8 mouse cellular contexts compared by ENCODE assay signal in the genomic region with DNA sequence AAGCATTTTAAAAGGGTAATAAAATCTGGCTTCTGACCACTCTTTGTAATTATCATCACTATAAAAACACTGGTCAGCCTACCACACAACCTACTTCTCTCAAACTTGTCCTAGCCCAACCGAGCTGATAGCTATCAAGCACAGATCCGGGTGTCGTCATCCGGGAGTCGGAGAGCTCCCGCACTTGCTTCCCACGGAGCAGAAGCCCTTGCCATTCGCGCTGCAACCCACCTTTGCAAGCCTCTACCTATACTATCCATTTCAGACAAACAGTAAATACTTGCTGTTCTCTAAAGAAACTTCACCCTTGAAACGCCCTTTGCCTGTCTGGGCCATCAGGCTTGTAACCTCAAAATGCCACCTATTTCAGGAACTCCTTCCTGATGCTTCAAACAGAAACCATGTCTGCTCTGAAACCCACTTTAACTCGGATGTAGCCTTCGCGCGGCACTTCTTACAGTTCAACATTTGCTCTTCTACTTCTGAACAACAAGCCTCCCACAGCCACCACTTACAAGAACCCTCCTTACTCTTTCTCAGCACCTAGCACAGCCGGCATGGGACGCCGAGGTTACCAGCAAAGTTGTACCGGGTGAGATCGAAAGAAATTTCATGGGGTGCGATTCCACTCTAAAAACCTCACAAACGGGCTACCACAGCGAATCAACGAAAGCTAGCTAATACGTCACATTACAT. TPM values are rescaled to one million over a fixed set of nuclear protein-coding genes. Genes with fewer than 3 reads are reported as not detected.
DNase-seq lines count a peak whose midpoint lies in the region; ATAC-seq and TF ChIP-seq lines count a peak whose summit lies in the region.

No protein-coding gene starts in this region.

- no peak for TF ChIP-seq POLR2A in small intestine, adult 2 months (IDR thresholded peaks at IDR 0.05; ENCODE audit: low read depth, low read length)

- peak; percentile 33 for DNase-seq in adrenal gland, postnatal 36 days
- DNase-seq in kidney, adult 11 months = peak; percentile 19
- no peak for DNase-seq in frontal cortex, postnatal 14 days (ENCODE audit: low spot score in 2 of 2)

- H3K27me3 ChIP-seq in megakaryocyte, embryonic 14.5 days (replicated peaks) = peaks cover 6% of the 10 kb centered on the region
- peaks cover 2% of the 10 kb centered on the region for H3K27me3 ChIP-seq in forebrain, embryonic 15.5 days
- H3K27me3 ChIP-seq in lung, embryonic 15.5 days = peaks cover 19% of the 10 kb centered on the region; the same call in 1 of the 2 replicates
- no peaks in the 10 kb centered on the region for H3K27me3 ChIP-seq in small intestine, adult 2 months (ENCODE audit: control insufficient read depth, insufficient read depth, low read length)

- H3K9ac ChIP-seq in forebrain, embryonic 15.5 days (replicated peaks) = peak overlapping the region; percentile 85
- peak overlapping the region; percentile 88 for H3K9ac ChIP-seq in lung, embryonic 15.5 days

- peaks cover 9% of the 10 kb centered on the region; the same call in 1 of the 2 replicates for H3K4me1 ChIP-seq in megakaryocyte, embryonic 14.5 days
- H3K4me1 ChIP-seq in forebrain, embryonic 15.5 days = peaks cover 10% of the 10 kb centered on the region
- H3K4me1 ChIP-seq in lung, embryonic 15.5 days = no peaks in the 10 kb centered on the region
- H3K4me1 ChIP-seq in small intestine, adult 2 months (ENCODE audit: control insufficient read depth, insufficient read depth, insufficient read length, low read length) = no peaks in the 10 kb centered on the region; the same call in 1 of the 2 replicates

- peak overlapping the region; percentile 100 for H3K27ac ChIP-seq in forebrain, embryonic 15.5 days (replicated peaks)
- peak overlapping the region; percentile 99 for H3K27ac ChIP-seq in lung, embryonic 15.5 days
- peak overlapping the region; percentile 99 for H3K27ac ChIP-seq in small intestine, adult 2 months (ENCODE audit: insufficient read depth, low read depth, low read length)

- peak overlapping the region; percentile 65 for H3K4me2 ChIP-seq in forebrain, embryonic 15.5 days (replicated peaks)
- H3K4me2 ChIP-seq in lung, embryonic 15.5 days = peak overlapping the region; percentile 64

- peak overlapping the region; percentile 93 for H3K4me3 ChIP-seq in megakaryocyte, embryonic 14.5 days (replicated peaks)
- H3K4me3 ChIP-seq in forebrain, embryonic 15.5 days = peak overlapping the region; percentile 65
- peak overlapping the region; percentile 62 for H3K4me3 ChIP-seq in lung, embryonic 15.5 days
- peak overlapping the region; percentile 100 for H3K4me3 ChIP-seq in small intestine, adult 2 months (ENCODE audit: low read depth, low read length)

- no peaks in the 10 kb centered on the region for H3K36me3 ChIP-seq in megakaryocyte, embryonic 14.5 days (replicated peaks; ENCODE audit: low read length)
- H3K36me3 ChIP-seq in forebrain, embryonic 15.5 days = no peaks in the 10 kb centered on the region
- H3K36me3 ChIP-seq in lung, embryonic 15.5 days = no peaks in the 10 kb centered on the region
- H3K36me3 ChIP-seq in small intestine, adult 2 months (ENCODE audit: control insufficient read depth, insufficient read depth, low read length) = no peaks in the 10 kb centered on the region

- WGBS in forebrain, embryonic 15.5 days = 30% methylated on average over 24 of the region's 24 CpGs
- WGBS in lung, embryonic 15.5 days = 14% methylated on average over 24 of the region's 24 CpGs
- 13% methylated on average over 24 of the region's 24 CpGs for WGBS in small intestine, adult 2 months

- no peak for ATAC-seq in megakaryocyte, adult 5-6 weeks (ENCODE audit: poor library complexity, severe bottlenecking)
- no peak for ATAC-seq in forebrain, embryonic 15.5 days (replicated peaks)
- no peak for ATAC-seq in lung, embryonic 15.5 days (ENCODE audit: borderline replicate concordance, extremely low read depth, low FRiP score, low TSS enrichment)

- H3K9me3 ChIP-seq in megakaryocyte, embryonic 14.5 days = no peaks in the 10 kb centered on the region
- H3K9me3 ChIP-seq in forebrain, embryonic 15.5 days = no peaks in the 10 kb centered on the region
- H3K9me3 ChIP-seq in lung, embryonic 15.5 days = no peaks in the 10 kb centered on the region

- no peak for TF ChIP-seq CTCF in small intestine, adult 2 months (IDR thresholded peaks at IDR 0.05; ENCODE audit: extremely low read depth, insufficient read length, insufficient replicate concordance, low read depth, low read length)

RNA-seq across cellular contexts. Expression of a gene that starts 2.2 kb away (rescaled TPM):
- polyA plus RNA-seq in megakaryocyte, embryonic 14.5 days (2012; ENCODE audit: insufficient read depth, low replicate concordance) = 0.36 TPM in 1 of 2 replicates, not detected in the other
- 37.8 and 45.3 TPM in 2 replicates for total RNA-seq in megakaryocyte, adult 5-6 weeks (2015)
- 32.1 and 32.6 TPM in 2 replicates for total RNA-seq in megakaryocyte, adult 5-6 weeks (2017)
- total RNA-seq in adrenal gland, postnatal 36 days (2021) = 10 to 100 TPM; 32.3 to 36.2 TPM
- polyA plus RNA-seq in forebrain, embryonic 15.5 days (2015; fragmentation: Nextera tagmentation; extraction: Ambion mirVana) = 27.9 and 28.3 TPM in 2 replicates
- polyA plus RNA-seq in lung, embryonic 15.5 days (2015; fragmentation: Nextera tagmentation; extraction: Ambion mirVana) = 33.9 and 36.7 TPM in 2 replicates
- polyA plus RNA-seq in small intestine, adult 2 months (2012; rRNA removed) = 1.2 and 2.7 TPM in 2 replicates

Comparison
In these comparisons a context has a peak if more than half of its experiments do, and no peak if none do; other contexts are left out.
1. DNase-seq: peak in adrenal gland, postnatal 36 days (2 of 2) and kidney, adult 11 months (single experiment); none in frontal cortex, postnatal 14 days (0 of 2).
2. Peak in every context shown above with its lines, with median percentiles within 50 percentile points of each other: H3K4me3 ChIP-seq and H3K27ac ChIP-seq.